Mouse (Mus musculus) megakaryocyte, adult 5-6 weeks (primary cell): Measurements from ENCODE around the gene Dscaml1. TPM values are rescaled to one million over a fixed set of nuclear protein-coding genes. Genes with fewer than 3 reads are reported as not detected.

ENCODE experiments used
- total RNA-seq, 2 experiments: library from RNA; stranded (forward) in 1 of 2; stranded (reverse) in 1 of 2; fragments of 153-499, 151-499 nt in 1 of 2; fragments of 221-1000, 200-1000 nt in 1 of 2; gene quantifications; 2 replicates each; pipeline versions ENCODE4 v1.2.3 to v1.2.4; 2015 to 2017

The Dscaml1 gene
- total RNA-seq, 2 experiments from 2014 or later = not detected

Other genes with a start within 250 kb of the Dscaml1 start
- gene BC049352, start 244.6 kb upstream of the Dscaml1 start, total RNA-seq (2015) = not detected in 2 replicates
- gene BC049352, start 244.6 kb upstream of the Dscaml1 start, total RNA-seq (2017) = not detected in 2 replicates
- gene Tmprss4, start 222.5 kb upstream of the Dscaml1 start, total RNA-seq (2015) = 0.34 TPM in 1 of 2 replicates, not detected in the other
- 0.07 TPM in 1 of 2 replicates, not detected in the other for gene Tmprss4, start 222.5 kb upstream of the Dscaml1 start, total RNA-seq (2017)
- gene Il10ra, start 157.5 kb upstream of the Dscaml1 start, total RNA-seq (2015) = 33.9 and 37.2 TPM in 2 replicates
- gene Il10ra, start 157.5 kb upstream of the Dscaml1 start, total RNA-seq (2017) = 68.7 and 77.1 TPM in 2 replicates
- gene Tmprss13, start 107.5 kb upstream of the Dscaml1 start, total RNA-seq (2015) = not detected in 2 replicates
- 0.15 TPM in 1 of 2 replicates, not detected in the other for gene Tmprss13, start 107.5 kb upstream of the Dscaml1 start, total RNA-seq (2017)
- 0.11 TPM in 1 of 2 replicates, not detected in the other for gene Fxyd6, start 56.4 kb upstream of the Dscaml1 start, total RNA-seq (2015)
- not detected in 2 replicates for gene Fxyd6, start 56.4 kb upstream of the Dscaml1 start, total RNA-seq (2017)
- not detected in 2 replicates for gene Fxyd2, start 27.0 kb upstream of the Dscaml1 start, total RNA-seq (2015)
- not detected in 2 replicates for gene Fxyd2, start 27.0 kb upstream of the Dscaml1 start, total RNA-seq (2017)